Mouse (Mus musculus): Measurements from ENCODE around the gene Cabp2. TPM values are rescaled to one million over a fixed set of nuclear protein-coding genes. Genes with fewer than 3 reads are reported as not detected.
"Not testable (repeated sequence)": the region's sequence is repeated elsewhere in the genome, so short reads cannot be mapped to it uniquely, and the experiment has no call there.

Gene Cabp2
- polyA plus RNA-seq, 1 experiment from 2014 or later: not detected

DNA sequence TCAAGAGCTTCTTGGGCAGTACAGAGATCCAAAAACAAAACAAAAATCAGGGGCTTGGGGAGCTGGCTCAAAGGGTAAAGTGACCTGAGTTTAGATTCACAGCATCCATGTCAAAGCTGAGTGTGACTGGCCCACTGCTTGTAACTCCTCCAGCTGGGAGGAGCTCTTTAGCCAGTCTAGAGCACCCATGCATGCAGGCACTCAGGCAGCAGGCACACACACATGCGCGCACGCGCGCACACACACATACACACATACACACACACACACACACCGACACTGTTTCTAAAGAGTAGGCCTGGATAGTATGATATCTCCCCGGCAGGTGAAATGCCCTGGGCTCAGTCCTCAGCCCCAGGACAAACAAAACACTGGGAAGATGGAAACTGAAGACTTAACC, 35.6 kb downstream of the Cabp2 start:
- no peak overlapping the region for H3K4me2 ChIP-seq (replicated peaks)
- H3K9me3 ChIP-seq (replicated peaks): no peaks in the 10 kb centered on the region
- H3K4me1 ChIP-seq: peaks cover 24% of the 10 kb centered on the region
- H3K36me3 ChIP-seq: peaks cover 57% of the 10 kb centered on the region
- WGBS: 97% methylated on average over 7 of the region's 7 CpGs
- no peak overlapping the region for H3K27ac ChIP-seq (replicated peaks)
- no peak overlapping the region for H3K4me3 ChIP-seq (replicated peaks)
- no peak overlapping the region for H3K9ac ChIP-seq
- no peaks in the 10 kb centered on the region for H3K27me3 ChIP-seq
- no peak for ATAC-seq (ENCODE audit: insufficient number of reproducible peaks, low FRiP score, low TSS enrichment, low read depth)

DNA sequence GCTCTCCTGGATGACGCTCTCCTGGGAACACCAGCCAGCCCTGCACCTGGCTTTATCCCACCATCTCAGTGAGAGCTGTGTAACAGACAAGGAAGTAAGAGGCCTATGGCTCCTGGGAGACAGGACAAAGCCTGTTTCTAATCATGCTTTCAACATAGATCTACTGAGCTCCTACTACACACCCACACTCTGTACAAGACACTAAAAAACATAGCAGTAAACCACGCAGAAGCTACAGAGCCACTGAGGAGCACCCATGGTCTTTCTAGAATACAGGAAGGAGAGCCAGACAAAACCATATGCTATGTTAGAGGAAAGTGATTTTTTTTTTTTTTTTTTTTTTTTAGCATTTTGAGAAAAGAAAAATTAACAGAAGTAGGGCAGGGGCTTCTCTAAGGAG, 37.0 kb downstream of the Cabp2 start:
- no peak for ATAC-seq (ENCODE audit: insufficient number of reproducible peaks, low FRiP score, low TSS enrichment, low read depth)
- 91% methylated on average over 2 of the region's 2 CpGs for WGBS
- H3K27ac ChIP-seq (replicated peaks): no peak overlapping the region
- H3K36me3 ChIP-seq: peaks cover 43% of the 10 kb centered on the region
- H3K4me1 ChIP-seq: peaks cover 23% of the 10 kb centered on the region
- H3K4me3 ChIP-seq (replicated peaks): no peak overlapping the region
- no peaks in the 10 kb centered on the region for H3K27me3 ChIP-seq
- H3K4me2 ChIP-seq (replicated peaks): no peak overlapping the region
- H3K9me3 ChIP-seq (replicated peaks): no peaks in the 10 kb centered on the region
- no peak overlapping the region for H3K9ac ChIP-seq

- Histone ChIP-seq H3K4me1 (peaks cover 25% of the 10 kb centered on the region), H3K9me3 (replicated peaks) (no peaks in the 10 kb centered on the region), H3K9ac (no peak overlapping the region), H3K27me3 (no peaks in the 10 kb centered on the region), H3K4me2 (replicated peaks) (peak overlapping the region; percentile 53), H3K27ac (replicated peaks) (no peak overlapping the region), H3K4me3 (replicated peaks) (no peak overlapping the region; the same call in 1 of the 2 replicates), H3K36me3 (peaks cover 28% of the 10 kb centered on the region)
- 77% methylated on average over 6 of the region's 6 CpGs for WGBS
- ATAC-seq (ENCODE audit: insufficient number of reproducible peaks, low FRiP score, low TSS enrichment, low read depth): no peak
Observed at GRCm38 (mm10) chr19:4119716-4120487, 38.5 kb downstream of the Cabp2 start.

- H3K4me3 ChIP-seq (replicated peaks): peak overlapping the region; percentile 53
- no peak overlapping the region for H3K27ac ChIP-seq (replicated peaks)
- H3K4me1 ChIP-seq: peaks cover 29% of the 10 kb centered on the region
- H3K36me3 ChIP-seq: peaks cover 22% of the 10 kb centered on the region
- no peak for ATAC-seq (ENCODE audit: insufficient number of reproducible peaks, low FRiP score, low TSS enrichment, low read depth)
- no peaks in the 10 kb centered on the region for H3K27me3 ChIP-seq
- 93% methylated on average over 2 of the region's 2 CpGs for WGBS
- no peak overlapping the region for H3K9ac ChIP-seq
- no peaks in the 10 kb centered on the region for H3K9me3 ChIP-seq (replicated peaks)
- peak overlapping the region; percentile 53 for H3K4me2 ChIP-seq (replicated peaks)
Observed at GRCm38 (mm10) chr19:4120496-4120895, 39.1 kb downstream of the Cabp2 start.

GRCm38 (mm10) chr19:4121097-4121805, 39.9 kb downstream of the Cabp2 start:
- Histone ChIP-seq H3K36me3 (peaks cover 16% of the 10 kb centered on the region), H3K9me3 (replicated peaks) (no peaks in the 10 kb centered on the region), H3K4me3 (replicated peaks) (peak overlapping the region; percentile 53), H3K4me1 (peaks cover 29% of the 10 kb centered on the region), H3K27ac (replicated peaks) (peak overlapping the region; percentile 90), H3K27me3 (no peaks in the 10 kb centered on the region), H3K4me2 (replicated peaks) (peak overlapping the region; percentile 53), H3K9ac (peak overlapping the region; percentile 49; the same call in 1 of the 2 replicates)
- peak; percentile 78 for ATAC-seq (ENCODE audit: insufficient number of reproducible peaks, low FRiP score, low TSS enrichment, low read depth)
- 2% methylated on average over 38 of the region's 38 CpGs for WGBS

DNA sequence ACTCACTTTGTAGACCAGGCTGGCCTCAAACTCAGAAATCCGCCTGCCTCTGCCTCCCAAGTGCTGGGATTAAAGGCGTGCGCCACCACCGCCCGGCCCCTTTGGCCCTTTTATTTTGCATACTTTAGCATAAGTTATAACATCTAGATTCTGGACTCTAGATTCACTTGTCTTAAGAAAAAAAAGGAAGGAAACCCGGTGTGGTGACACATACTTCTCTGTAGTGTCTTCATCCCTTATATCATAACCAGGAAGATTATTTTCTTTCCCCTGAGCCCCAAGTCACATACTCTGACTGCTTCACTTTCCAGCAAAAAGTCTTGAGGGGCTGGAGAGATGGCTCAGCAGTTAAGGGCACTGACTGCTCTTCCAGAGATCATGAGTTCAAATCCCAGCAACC, 40.5 kb downstream of the Cabp2 start:
- WGBS: 54% methylated on average over 6 of the region's 6 CpGs
- not testable (repeated sequence) for H3K4me2 ChIP-seq (replicated peaks); ATAC-seq (ENCODE audit: insufficient number of reproducible peaks, low FRiP score, low TSS enrichment, low read depth); H3K27ac ChIP-seq (replicated peaks); H3K9ac ChIP-seq; H3K27me3 ChIP-seq; H3K4me3 ChIP-seq (replicated peaks); H3K9me3 ChIP-seq (replicated peaks)
- peaks cover 11% of the 10 kb centered on the region for H3K36me3 ChIP-seq
- peaks cover 35% of the 10 kb centered on the region for H3K4me1 ChIP-seq

DNA sequence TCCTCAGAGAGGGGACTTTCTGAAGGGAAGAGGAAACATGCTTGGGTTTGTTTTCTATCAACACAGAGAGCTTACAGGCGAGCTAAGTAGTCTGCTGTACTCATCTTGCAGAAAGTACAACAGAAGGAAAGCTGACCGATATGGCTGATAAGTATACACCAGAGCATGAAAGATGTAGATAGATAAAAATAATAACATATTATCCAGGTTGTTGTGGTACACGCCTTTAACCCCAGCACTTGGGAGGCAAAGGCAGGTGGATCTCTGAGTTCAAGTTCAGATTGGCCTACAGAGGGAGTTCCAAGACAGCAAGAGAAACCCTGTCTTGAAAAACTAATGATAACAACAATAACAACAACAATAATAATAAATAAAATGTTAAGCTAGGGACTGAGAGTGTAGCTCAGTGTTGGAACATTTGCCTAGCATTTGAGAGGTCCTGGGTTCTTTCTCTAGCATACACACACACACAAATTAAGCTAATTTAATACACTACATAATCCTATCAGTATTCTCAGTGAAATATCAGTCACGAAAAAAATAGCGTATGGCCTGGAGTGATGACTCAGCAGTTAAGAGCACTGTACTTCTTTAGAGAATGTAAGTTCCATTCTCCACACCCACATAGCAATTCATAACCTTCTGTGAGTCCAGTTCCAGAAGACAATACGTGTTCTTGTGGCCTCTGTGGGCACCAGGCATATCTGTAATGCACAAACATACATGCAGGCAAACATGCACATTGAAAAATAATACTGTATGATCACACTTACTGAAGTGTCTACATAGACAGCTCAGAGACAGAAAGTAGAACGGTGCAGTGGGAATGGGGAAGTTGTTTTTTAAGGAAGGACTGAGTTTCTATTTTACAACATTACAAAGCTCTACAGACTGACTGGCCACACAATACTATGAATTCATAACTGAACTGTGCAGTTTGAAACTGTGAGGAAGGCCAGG, 41.3 kb downstream of the Cabp2 start:
- H3K27ac ChIP-seq (replicated peaks): no peak overlapping the region
- no peak for ATAC-seq (ENCODE audit: insufficient number of reproducible peaks, low FRiP score, low TSS enrichment, low read depth)
- H3K9ac ChIP-seq: no peak overlapping the region
- H3K9me3 ChIP-seq (replicated peaks): no peaks in the 10 kb centered on the region
- 82% methylated on average over 7 of the region's 7 CpGs for WGBS
- no peak overlapping the region for H3K4me2 ChIP-seq (replicated peaks)
- H3K4me3 ChIP-seq (replicated peaks): no peak overlapping the region
- H3K36me3 ChIP-seq: peaks cover 7% of the 10 kb centered on the region
- no peaks in the 10 kb centered on the region for H3K27me3 ChIP-seq
- peaks cover 43% of the 10 kb centered on the region for H3K4me1 ChIP-seq

GRCm38 (mm10) chr19:4124432-4124831, 43.1 kb downstream of the Cabp2 start:
- Histone ChIP-seq H3K9me3 (replicated peaks) (no peaks in the 10 kb centered on the region), H3K36me3 (peaks cover 14% of the 10 kb centered on the region), H3K9ac (no peak overlapping the region), H3K27ac (replicated peaks) (peak overlapping the region; percentile 79), H3K27me3 (no peaks in the 10 kb centered on the region), H3K4me2 (replicated peaks) (peak overlapping the region; percentile 72), H3K4me3 (replicated peaks) (0 out of 2 replicates have a peak overlapping the region, but pooled peaks have one; percentile 16), H3K4me1 (peaks cover 44% of the 10 kb centered on the region)
- 51% methylated on average over 4 of the region's 4 CpGs for WGBS
- ATAC-seq (ENCODE audit: insufficient number of reproducible peaks, low FRiP score, low TSS enrichment, low read depth): no peak

DNA sequence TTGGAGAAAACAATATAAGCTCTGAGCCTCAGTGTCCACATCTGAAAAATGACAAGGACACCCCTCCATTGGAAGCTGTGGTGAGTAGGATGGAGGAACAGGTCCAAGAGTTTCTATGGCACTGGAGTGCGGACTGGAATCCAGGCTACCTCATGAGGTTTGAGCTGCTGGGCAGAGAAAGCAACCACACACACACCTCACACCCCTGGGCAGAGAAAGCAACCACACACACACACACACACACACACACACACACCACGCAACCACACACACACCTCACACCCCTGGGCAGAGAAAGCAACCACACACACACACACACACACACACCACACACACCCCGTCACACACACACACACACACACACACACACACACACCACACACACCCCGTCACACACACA, 43.9 kb downstream of the Cabp2 start:
- H3K4me2 ChIP-seq (replicated peaks): peak overlapping the region; percentile 72
- WGBS: 17% methylated on average over 3 of the region's 4 CpGs
- peaks cover 37% of the 10 kb centered on the region for H3K4me1 ChIP-seq
- H3K27ac ChIP-seq (replicated peaks): peak overlapping the region; percentile 79
- H3K36me3 ChIP-seq: peaks cover 22% of the 10 kb centered on the region
- 0 out of 2 replicates have a peak overlapping the region, but pooled peaks have one; percentile 22 for H3K9ac ChIP-seq
- not testable (repeated sequence) for H3K9me3 ChIP-seq (replicated peaks); H3K27me3 ChIP-seq
- peak overlapping the region; percentile 85 for H3K4me3 ChIP-seq (replicated peaks)
- peak; percentile 11; the same call in 1 of the 2 replicates for ATAC-seq (ENCODE audit: insufficient number of reproducible peaks, low FRiP score, low TSS enrichment, low read depth)

DNA sequence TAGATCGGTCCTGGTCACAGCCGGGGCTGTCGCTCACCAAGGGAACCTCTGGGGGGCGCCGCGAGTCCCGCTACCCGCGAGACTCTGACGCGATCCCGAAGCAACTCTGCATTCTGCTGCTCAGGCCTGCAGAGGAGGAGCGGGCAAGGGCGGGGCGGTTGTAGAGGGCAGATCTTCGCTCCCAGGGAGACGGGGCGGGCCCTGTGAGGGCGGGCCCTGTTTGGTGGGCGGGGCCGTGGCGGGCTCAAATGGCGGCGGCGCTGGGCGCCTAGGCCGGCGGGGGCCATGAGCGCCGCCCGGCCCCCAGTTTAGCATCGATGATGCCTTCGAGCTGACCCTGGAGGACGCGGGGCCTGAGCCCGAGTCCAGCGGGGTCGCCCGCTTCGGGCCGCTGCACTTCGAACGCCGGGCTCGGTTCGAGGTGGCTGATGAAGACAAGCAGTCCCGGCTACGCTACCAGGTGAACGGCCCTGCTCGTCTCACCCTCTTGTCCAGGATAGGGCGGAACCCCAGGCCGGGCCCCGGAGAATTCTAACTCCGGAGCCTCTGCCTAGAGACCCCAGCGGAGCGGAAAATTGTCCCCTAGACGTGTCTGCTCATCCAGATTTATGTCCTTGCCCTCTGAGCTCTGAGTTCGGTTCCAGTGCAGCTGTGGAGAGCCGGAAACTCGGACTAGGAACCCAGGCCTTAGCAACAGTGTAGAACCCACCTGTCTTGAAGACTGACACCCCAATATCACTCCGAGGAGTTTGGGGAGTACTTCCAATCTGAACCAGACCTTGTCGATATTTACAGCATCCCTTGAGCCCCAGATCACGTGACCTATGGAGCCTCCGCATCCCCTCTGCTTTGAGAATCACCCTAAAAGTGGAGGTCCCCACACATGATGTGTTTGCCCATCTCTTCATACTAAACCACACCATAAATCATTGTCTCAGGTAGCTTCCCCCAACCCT, 44.6 kb downstream of the Cabp2 start, which contains the start of gene Aip:
Gene Aip, minus strand, starts transcription at position 118 of the 956 bp plus-strand sequence.
- Histone ChIP-seq H3K36me3 (peaks cover 25% of the 10 kb centered on the region), H3K4me3 (replicated peaks) (peak within 1 kb of the TSS; percentile 85), H3K27me3 (no peaks in the 10 kb centered on the region), H3K4me2 (replicated peaks) (peak within 1 kb of the TSS; percentile 72), H3K9ac (peak within 1 kb of the TSS; percentile 81), H3K27ac (replicated peaks) (peak within 1 kb of the TSS; percentile 83), H3K4me1 (peaks cover 29% of the 10 kb centered on the region), H3K9me3 (replicated peaks) (no peaks in the 10 kb centered on the region)
- peak; percentile 94 for ATAC-seq (ENCODE audit: insufficient number of reproducible peaks, low FRiP score, low TSS enrichment, low read depth)
- under 1% methylated on average over 63 of the region's 64 CpGs for WGBS
